Mouse (Mus musculus) testis, adult 2 months (tissue): ENCODE measurements around the gene Cand2. TPM values are rescaled to one million over a fixed set of nuclear protein-coding genes. Genes with fewer than 3 reads are reported as not detected.

Source experiments
- H3K27ac ChIP-seq: fragments of 200-500 bp; 2 replicates; pipeline ENCODE4 v1.5.1; 2012; ENCODE audit warnings: low read depth, low read length; ENCODE audit not compliant: control insufficient read depth, insufficient read depth
- H3K27me3 ChIP-seq: fragments of 200-500 bp; 2 replicates; pipeline ENCODE4 v1.6.1; 2012; ENCODE audit warnings: mild to moderate bottlenecking, low read length, moderate library complexity; ENCODE audit not compliant: control insufficient read depth, insufficient read depth
- H3K36me3 ChIP-seq: fragments of 200-500 bp; 2 replicates; pipeline ENCODE4 v1.6.1; 2012; ENCODE audit warnings: mild to moderate bottlenecking, low read length; ENCODE audit not compliant: control insufficient read depth, insufficient read depth
- H3K4me1 ChIP-seq: fragments of 200-500 bp; 2 replicates; pipeline ENCODE4 v1.6.1; 2012; ENCODE audit warnings: low read length; ENCODE audit not compliant: control insufficient read depth, insufficient read depth
- H3K4me3 ChIP-seq: fragments of 200-500 bp; 2 replicates; pipeline ENCODE4 v1.5.1; 2012; ENCODE audit warnings: low read depth, mild to moderate bottlenecking, low read length, moderate library complexity, mixed read lengths; ENCODE audit not compliant: control insufficient read depth
- CTCF ChIP-seq: fragments of 200-500 bp; IDR thresholded peaks from 2 replicates; pipeline ENCODE4 v1.5.1; 2012; ENCODE audit warnings: low read depth, mild to moderate bottlenecking, inconsistent platforms, low read length, moderate library complexity; ENCODE audit not compliant: control insufficient read depth, insufficient read depth, insufficient replicate concordance
- POLR2A ChIP-seq: fragments of 200-500 bp; IDR thresholded peaks from 2 replicates; pipeline ENCODE4 v1.6.1; 2012; ENCODE audit warnings: low read depth, mild to moderate bottlenecking, inconsistent platforms, low read length, moderate library complexity; ENCODE audit not compliant: control insufficient read depth
- polyA plus RNA-seq: library from polyadenylated mRNA; depleted of rRNA; stranded (reverse); fragments of >200 nt; gene quantifications from 2 replicates; pipeline ENCODE4 v1.2.3, GENCODE M21; 2012

Gene Cand2
- polyA plus RNA-seq, 1 experiment = 7.2 TPM

DNA sequence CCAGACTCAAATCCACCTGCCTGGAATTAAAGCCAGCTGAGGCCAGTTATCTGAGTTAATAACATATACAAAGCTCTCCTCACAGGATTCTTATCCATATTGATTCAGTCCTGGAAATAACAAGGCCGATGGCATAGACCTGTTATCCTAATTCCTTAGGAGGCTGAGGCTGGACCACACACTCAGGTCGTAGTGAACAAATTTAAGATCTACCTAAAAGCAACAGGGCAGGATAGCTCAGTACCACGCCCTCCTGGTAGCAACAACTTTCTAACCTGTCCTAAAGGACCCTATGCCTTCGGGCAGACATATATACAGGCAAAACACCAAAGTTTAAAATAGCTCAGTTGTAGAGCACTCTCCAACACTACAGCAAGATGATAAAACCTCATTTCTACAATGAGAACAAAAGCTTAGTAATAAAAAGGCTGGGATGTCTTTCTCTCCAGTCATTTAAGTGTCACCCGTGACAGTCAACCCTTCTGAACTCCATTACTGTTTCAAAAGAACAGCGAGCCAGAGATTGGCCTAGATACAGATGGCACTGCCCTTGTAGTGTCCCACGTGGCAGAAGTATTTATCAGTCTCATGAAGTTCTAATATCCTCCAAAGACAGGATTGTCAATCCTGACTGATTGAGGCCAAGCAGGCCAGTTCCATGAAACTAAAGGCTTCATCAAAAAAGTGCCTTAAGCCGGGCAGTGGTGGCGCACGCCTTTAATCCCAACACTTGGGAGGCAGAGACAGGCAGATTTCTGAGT lies 30.3 kb downstream of the Cand2 start:
- H3K36me3 ChIP-seq = peaks cover 2% of the 10 kb centered on the region
- TF ChIP-seq CTCF = no peak
- TF ChIP-seq POLR2A = no peak
- H3K4me1 ChIP-seq = peaks cover 2% of the 10 kb centered on the region
- no peak overlapping the region for H3K4me3 ChIP-seq
- H3K27ac ChIP-seq = no peak overlapping the region
- H3K27me3 ChIP-seq = no peaks in the 10 kb centered on the region

DNA sequence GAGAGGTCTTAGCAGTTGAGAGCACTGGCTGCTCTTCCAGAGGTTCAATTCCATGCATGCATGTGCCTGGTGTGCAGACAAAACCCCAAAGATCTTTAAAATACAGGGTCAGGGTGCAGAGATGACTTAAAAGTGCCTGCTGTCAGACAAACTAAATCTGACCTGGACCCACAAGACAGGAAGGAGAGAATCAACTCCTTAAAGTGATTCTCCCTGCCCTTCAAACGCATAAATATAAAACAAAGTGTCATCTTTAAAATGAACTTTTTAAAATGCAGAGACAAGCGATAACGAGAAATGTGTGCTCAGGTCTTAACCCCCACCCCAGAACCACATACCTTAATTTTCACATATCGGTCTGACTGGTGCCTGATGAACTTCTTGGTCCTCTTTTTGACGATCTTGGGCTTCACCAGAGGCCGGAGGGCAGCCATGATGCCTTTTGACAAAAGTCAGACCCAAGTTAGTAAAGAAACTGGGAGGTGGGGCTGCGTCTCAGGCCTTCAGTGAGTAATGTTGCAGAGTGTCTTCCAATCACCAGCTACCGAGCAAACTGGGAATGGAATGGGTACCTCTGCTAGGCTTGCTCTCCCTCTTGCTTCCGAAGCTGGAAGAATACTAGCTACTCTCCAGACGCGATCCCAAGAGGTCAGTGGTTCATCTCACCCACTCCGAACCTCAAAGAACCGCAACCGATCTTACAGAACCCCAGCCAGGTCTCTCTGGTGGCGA lies 33.3 kb downstream of the Cand2 start:
- TF ChIP-seq POLR2A (no peak), CTCF (no peak)
- Histone ChIP-seq H3K27ac (peak overlapping the region; percentile 85), H3K4me1 (peaks cover 2% of the 10 kb centered on the region), H3K27me3 (no peaks in the 10 kb centered on the region), H3K4me3 (peak overlapping the region; percentile 86), H3K36me3 (no peaks in the 10 kb centered on the region; the same call in 1 of the 2 replicates)

DNA sequence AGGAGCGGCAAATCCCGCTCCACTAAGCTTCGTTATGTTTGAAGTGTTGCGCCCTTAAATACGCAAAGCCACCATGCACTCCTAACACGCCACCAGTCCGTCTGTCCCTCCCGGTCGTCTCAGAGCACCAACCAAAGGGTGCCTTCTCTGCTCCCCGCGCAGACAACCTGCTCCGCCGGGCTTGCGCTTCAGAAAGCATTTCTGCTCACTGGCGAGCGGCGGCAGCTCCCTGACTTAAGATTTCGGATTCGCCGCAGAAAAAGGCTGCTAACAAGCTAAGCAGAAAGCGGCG lies 33.8 kb downstream of the Cand2 start:
- Histone ChIP-seq H3K27ac (peak overlapping the region; percentile 85), H3K4me1 (peaks cover 2% of the 10 kb centered on the region), H3K36me3 (no peaks in the 10 kb centered on the region; the same call in 1 of the 2 replicates), H3K4me3 (peak overlapping the region; percentile 86), H3K27me3 (no peaks in the 10 kb centered on the region)
- no peak for TF ChIP-seq CTCF
- TF ChIP-seq POLR2A = no peak

DNA sequence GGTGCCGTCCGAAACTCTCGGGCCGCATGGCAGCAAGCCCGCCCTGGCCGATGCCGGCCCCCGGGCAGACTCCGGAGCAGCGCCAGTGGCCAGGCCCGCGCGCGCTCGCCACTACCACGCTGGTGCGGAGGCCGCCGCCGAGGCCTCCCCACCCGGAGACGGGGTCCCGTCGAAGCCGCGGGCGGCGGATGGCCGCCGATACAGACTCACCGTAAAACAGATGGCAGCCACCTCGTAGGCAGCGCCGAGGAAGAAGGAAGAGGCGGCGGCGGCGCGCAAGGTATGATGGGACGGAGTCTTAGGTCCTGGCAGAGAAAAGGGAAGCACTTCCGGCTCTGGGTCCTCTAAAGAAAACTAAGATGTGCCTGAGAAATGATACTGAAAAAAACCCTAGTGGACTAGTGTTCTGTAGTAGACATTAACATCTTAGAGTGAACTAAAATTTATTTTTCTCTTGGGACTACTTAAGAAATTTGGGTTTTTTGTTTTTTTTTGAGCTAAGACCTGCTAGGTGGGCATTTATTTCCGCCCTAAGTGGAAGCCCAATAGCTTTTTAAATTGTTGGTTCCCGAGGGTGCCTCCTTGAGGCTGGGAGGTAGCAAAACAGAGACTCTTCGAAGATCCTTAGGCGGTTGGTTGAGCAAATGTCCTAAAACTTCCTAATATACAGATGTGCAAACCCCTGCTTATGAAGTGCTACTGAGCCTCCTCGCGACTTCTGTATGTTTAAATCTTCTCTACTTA lies 34.3 kb downstream of the Cand2 start, which contains the start of gene Rpl32:
Rpl32 (minus strand) TSS at position 260 of the 744 bp plus-strand sequence.
- TF ChIP-seq CTCF = no peak
- TF ChIP-seq POLR2A = peak; percentile 93

DNA sequence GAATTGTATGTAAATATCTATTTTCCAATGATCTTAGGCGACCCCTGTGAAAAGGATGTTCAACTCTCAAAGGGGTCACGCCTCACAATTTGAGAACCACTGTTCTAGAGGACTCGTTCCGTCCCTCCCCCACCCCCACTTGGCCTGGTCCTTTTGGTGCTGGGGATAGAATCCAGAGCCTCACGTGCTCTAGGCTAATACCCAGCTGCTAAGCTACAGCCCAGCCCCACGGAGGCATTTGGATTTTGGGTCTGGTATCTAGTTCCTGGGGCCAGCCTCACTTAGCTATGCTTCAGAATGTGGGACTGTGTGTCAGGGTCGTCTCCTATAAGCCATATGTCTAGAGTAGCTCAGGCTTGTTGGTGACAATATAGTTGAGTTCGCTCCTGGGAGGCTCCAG lies 37.3 kb downstream of the Cand2 start:
- Histone ChIP-seq H3K4me3 (no peak overlapping the region), H3K27ac (no peak overlapping the region), H3K27me3 (no peaks in the 10 kb centered on the region), H3K4me1 (peaks cover 2% of the 10 kb centered on the region), H3K36me3 (no peaks in the 10 kb centered on the region)
- TF ChIP-seq CTCF = no peak
- TF ChIP-seq POLR2A = no peak

More for the DNA sequence above, 34.3 kb downstream of the Cand2 start, which contains the start of gene Rpl32:
- Histone ChIP-seq H3K4me3 (peak within 1 kb of the TSS; percentile 86), H3K36me3 (no peaks in the 10 kb centered on the region; the same call in 1 of the 2 replicates), H3K27ac (peak within 1 kb of the TSS; percentile 85), H3K27me3 (no peaks in the 10 kb centered on the region), H3K4me1 (peaks cover 2% of the 10 kb centered on the region)

DNA sequence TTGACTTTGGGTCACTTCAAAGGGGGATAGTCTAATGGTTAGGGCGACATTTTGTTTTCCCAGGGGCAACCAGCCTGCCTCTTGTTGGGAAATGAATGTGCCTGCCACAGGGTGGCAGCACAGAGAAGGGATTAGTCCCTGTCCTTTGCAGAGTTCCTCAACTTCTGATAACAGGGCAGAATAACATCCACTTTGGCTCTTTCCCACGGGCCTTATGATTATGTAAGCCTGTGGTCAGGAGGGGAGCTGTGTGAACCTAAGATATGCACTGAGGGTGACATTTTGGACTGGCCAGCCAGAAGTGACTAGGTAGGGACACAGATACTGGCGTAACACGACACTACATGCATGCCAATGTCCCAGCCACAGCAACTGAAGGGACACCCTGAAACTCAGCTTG lies 39.8 kb downstream of the Cand2 start:
- H3K36me3 ChIP-seq = no peaks in the 10 kb centered on the region
- TF ChIP-seq POLR2A (no peak), CTCF (peak; percentile 39; the same call in 1 of the 2 replicates)

DNA sequence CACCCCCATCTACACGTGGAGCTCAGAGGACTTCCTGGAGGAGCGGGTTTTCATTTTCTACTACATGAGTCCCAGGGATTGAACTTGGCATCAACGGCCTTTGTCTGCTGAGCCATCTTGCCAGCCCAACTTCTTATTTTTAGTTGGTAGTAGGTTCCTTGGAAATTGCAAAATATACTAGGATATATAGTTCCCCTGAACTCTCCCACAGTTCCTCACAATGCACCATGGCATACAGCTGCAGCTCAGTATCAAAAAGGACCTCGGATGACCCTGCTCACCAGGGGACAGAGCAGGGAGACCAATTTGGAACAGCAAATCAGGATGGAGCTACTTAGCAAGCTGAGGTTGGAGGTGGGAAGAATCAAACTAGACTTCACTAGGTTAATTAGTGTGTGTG lies 40.7 kb downstream of the Cand2 start:
- TF ChIP-seq POLR2A (no peak), CTCF (no peak)
- no peak overlapping the region for H3K27ac ChIP-seq
- H3K36me3 ChIP-seq = no peaks in the 10 kb centered on the region
- H3K4me1 ChIP-seq = no peaks in the 10 kb centered on the region
- no peak overlapping the region for H3K4me3 ChIP-seq
- no peaks in the 10 kb centered on the region for H3K27me3 ChIP-seq

More for the DNA sequence above, 39.8 kb downstream of the Cand2 start:
- Histone ChIP-seq H3K4me1 (no peaks in the 10 kb centered on the region), H3K27me3 (no peaks in the 10 kb centered on the region), H3K4me3 (no peak overlapping the region), H3K27ac (no peak overlapping the region)
